Mouse (Mus musculus): Measurements from ENCODE around the gene Tanc2. TPM values are rescaled to one million over a fixed set of nuclear protein-coding genes. Genes with fewer than 3 reads are reported as not detected.

Gene Tanc2
- polyA plus RNA-seq, 1 experiment from 2014 or later = 26.0 TPM

GRCm38 (mm10) chr11:105952911-105953386 lies 363.2 kb downstream of the Tanc2 start, which contains the start of gene Cyb561:
Gene Cyb561, minus strand, starts transcription at chr11:105953336.
- Histone ChIP-seq H3K27ac (no peak within 1 kb of the TSS), H3K9me3 (replicated peaks) (no peaks in the 10 kb centered on the region), H3K4me3 (no peak within 1 kb of the TSS), H3K36me3 (no peaks in the 10 kb centered on the region), H3K9ac (no peak within 1 kb of the TSS), H3K4me1 (no peaks in the 10 kb centered on the region), H3K27me3 (no peaks in the 10 kb centered on the region), H3K4me2 (replicated peaks) (no peak within 1 kb of the TSS)
- 79% methylated on average over 12 of the region's 12 CpGs for WGBS
- ATAC-seq (ENCODE audit: low FRiP score) = no peak

DNA sequence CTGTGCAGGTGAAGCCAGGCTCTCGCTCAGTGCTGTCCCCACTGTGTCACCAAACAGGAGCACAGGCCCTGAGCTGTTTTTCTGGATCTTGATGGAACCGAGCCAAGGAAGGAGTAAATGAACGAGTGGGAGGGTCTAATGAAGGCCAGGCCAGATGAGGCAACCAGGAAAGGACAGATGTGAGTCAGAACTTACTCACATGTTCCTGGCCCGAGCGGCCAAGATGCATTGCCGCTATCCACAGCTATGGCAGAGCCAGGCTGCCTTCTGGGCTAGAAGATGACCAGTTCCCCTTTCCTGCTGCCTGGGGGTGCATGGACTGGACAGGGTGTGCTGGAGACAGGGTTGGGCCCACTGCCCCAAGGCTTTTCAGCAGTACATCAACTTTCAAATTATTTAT lies 363.6 kb downstream of the Tanc2 start:
- no peak overlapping the region for H3K4me2 ChIP-seq (replicated peaks)
- H3K4me3 ChIP-seq = no peak overlapping the region
- H3K4me1 ChIP-seq = no peaks in the 10 kb centered on the region
- H3K9ac ChIP-seq = no peak overlapping the region
- H3K36me3 ChIP-seq = no peaks in the 10 kb centered on the region
- no peak for ATAC-seq (ENCODE audit: low FRiP score)
- 84% methylated on average over 6 of the region's 6 CpGs for WGBS
- H3K27me3 ChIP-seq = no peaks in the 10 kb centered on the region
- H3K9me3 ChIP-seq (replicated peaks) = no peaks in the 10 kb centered on the region
- no peak overlapping the region for H3K27ac ChIP-seq

- Histone ChIP-seq H3K4me2 (replicated peaks) (no peak overlapping the region), H3K27me3 (no peaks in the 10 kb centered on the region), H3K4me3 (no peak overlapping the region), H3K27ac (no peak overlapping the region), H3K9me3 (replicated peaks) (no peaks in the 10 kb centered on the region), H3K36me3 (no peaks in the 10 kb centered on the region), H3K4me1 (no peaks in the 10 kb centered on the region), H3K9ac (no peak overlapping the region)
- ATAC-seq (ENCODE audit: low FRiP score) = no peak
- 92% methylated on average over 28 of the region's 28 CpGs for WGBS
These were observed 366.1 kb downstream of the Tanc2 start for GRCm38 (mm10) chr11:105955815-105956430.

DNA sequence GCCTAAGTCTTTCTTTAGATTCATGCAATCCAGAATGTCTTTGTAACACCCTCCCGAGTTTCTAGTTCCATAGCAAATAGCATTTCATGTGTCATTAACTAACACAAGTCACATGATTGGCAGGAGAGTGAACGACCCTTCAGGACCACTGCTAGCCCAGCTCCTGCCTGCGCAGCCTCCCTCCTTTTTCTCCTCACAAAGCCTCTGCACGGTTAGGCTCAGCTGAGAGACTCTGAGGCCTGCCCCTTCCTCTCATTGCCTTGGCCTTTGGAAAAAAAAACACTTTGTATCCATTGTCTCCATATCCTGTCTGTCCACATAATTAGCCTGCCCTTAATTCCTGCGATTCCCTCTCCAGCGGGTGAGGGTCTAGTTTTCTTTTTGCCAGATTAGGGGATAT lies 367.7 kb downstream of the Tanc2 start:
- no peaks in the 10 kb centered on the region for H3K27me3 ChIP-seq
- H3K4me2 ChIP-seq (replicated peaks) = no peak overlapping the region
- no peaks in the 10 kb centered on the region for H3K36me3 ChIP-seq
- H3K9ac ChIP-seq = no peak overlapping the region
- H3K27ac ChIP-seq = no peak overlapping the region
- H3K4me3 ChIP-seq = no peak overlapping the region
- no peak for ATAC-seq (ENCODE audit: low FRiP score)
- H3K4me1 ChIP-seq = no peaks in the 10 kb centered on the region
- no peaks in the 10 kb centered on the region for H3K9me3 ChIP-seq (replicated peaks)
- 41% methylated on average over 6 of the region's 6 CpGs for WGBS

GRCm38 (mm10) chr11:105958566-105958965 lies 368.8 kb downstream of the Tanc2 start:
- Histone ChIP-seq H3K36me3 (no peaks in the 10 kb centered on the region), H3K27me3 (no peaks in the 10 kb centered on the region), H3K9me3 (replicated peaks) (no peaks in the 10 kb centered on the region), H3K4me1 (no peaks in the 10 kb centered on the region), H3K9ac (no peak overlapping the region), H3K4me2 (replicated peaks) (no peak overlapping the region), H3K27ac (no peak overlapping the region), H3K4me3 (no peak overlapping the region)
- 59% methylated on average over 1 of the region's 1 CpGs for WGBS
- no peak for ATAC-seq (ENCODE audit: low FRiP score)

GRCm38 (mm10) chr11:105959355-105959754 lies 369.6 kb downstream of the Tanc2 start:
- Histone ChIP-seq H3K9me3 (replicated peaks) (no peaks in the 10 kb centered on the region), H3K4me2 (replicated peaks) (no peak overlapping the region), H3K27me3 (no peaks in the 10 kb centered on the region), H3K36me3 (no peaks in the 10 kb centered on the region), H3K4me3 (no peak overlapping the region), H3K27ac (no peak overlapping the region), H3K4me1 (no peaks in the 10 kb centered on the region), H3K9ac (no peak overlapping the region)
- ATAC-seq (ENCODE audit: low FRiP score) = no peak
- WGBS = 49% methylated on average over 17 of the region's 17 CpGs

DNA sequence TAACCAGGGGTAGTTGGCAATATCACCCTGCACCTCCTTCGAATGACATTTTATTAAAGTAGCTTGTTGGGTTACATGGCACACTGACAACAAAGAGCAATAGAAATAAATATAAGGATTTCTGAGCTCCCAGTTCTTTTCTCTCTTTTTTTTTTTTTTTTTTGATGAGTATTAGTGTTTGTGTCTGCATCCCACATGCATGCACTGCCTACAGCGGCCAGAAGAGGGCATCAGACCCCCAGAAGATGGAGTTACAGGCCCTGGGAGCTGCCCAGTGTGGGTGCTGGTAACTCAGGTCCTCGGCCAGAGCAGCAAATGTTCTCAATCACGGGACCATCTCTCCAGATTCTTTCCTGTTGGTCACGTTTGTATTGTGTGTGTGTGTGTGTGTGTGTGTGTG lies 374.9 kb downstream of the Tanc2 start:
- no peak overlapping the region for H3K4me3 ChIP-seq
- no peaks in the 10 kb centered on the region for H3K9me3 ChIP-seq (replicated peaks)
- no peak overlapping the region for H3K27ac ChIP-seq
- H3K36me3 ChIP-seq = no peaks in the 10 kb centered on the region
- no peak for ATAC-seq (ENCODE audit: low FRiP score)
- H3K9ac ChIP-seq = no peak overlapping the region
- H3K4me1 ChIP-seq = peaks cover 15% of the 10 kb centered on the region
- no peak overlapping the region for H3K4me2 ChIP-seq (replicated peaks)
- WGBS = 64% methylated on average over 5 of the region's 5 CpGs
- H3K27me3 ChIP-seq = peaks cover 39% of the 10 kb centered on the region

- Histone ChIP-seq H3K27me3 (peaks cover 50% of the 10 kb centered on the region), H3K4me1 (peaks cover 15% of the 10 kb centered on the region), H3K9me3 (replicated peaks) (no peaks in the 10 kb centered on the region), H3K27ac (no peak overlapping the region), H3K4me3 (no peak overlapping the region), H3K4me2 (replicated peaks) (no peak overlapping the region), H3K36me3 (no peaks in the 10 kb centered on the region), H3K9ac (no peak overlapping the region)
- WGBS = 73% methylated on average over 4 of the region's 4 CpGs
- no peak for ATAC-seq (ENCODE audit: low FRiP score)
These were observed 376.5 kb downstream of the Tanc2 start for GRCm38 (mm10) chr11:105966288-105966687.

- H3K4me1 ChIP-seq = peaks cover 15% of the 10 kb centered on the region
- peaks cover 50% of the 10 kb centered on the region for H3K27me3 ChIP-seq
- under 1% methylated on average over 75 of the region's 76 CpGs for WGBS
- peak within 1 kb of the TSS; percentile 99 for H3K4me2 ChIP-seq (replicated peaks)
- H3K4me3 ChIP-seq = peak within 1 kb of the TSS; percentile 57
- H3K36me3 ChIP-seq = no peaks in the 10 kb centered on the region
- H3K27ac ChIP-seq = no peak within 1 kb of the TSS
- H3K9me3 ChIP-seq (replicated peaks) = no peaks in the 10 kb centered on the region
- H3K9ac ChIP-seq = peak within 1 kb of the TSS; percentile 69
- peak; percentile 83 for ATAC-seq (ENCODE audit: low FRiP score)
These were observed 378.2 kb downstream of the Tanc2 start, which contains the start of gene Ace for GRCm38 (mm10) chr11:105967741-105968574. Gene Ace, plus strand, starts transcription at chr11:105967945.

DNA sequence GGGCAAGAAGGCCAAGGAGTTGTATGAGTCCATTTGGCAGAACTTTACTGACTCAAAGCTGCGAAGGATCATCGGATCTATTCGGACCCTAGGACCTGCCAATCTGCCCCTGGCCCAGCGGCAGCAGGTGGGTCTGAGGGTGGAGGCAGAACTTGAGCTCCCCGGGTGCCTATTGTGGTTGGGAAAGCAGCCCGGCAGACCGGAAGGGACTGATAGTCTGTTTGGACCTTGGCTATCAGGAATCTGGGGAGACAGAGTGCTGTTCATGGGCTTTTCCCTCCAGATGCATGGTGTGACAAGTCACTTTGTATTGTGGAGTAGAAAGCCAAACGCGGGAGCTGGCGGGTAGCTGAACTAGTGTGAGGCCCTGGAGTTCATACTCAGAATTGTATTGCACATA lies 379.2 kb downstream of the Tanc2 start:
- H3K4me3 ChIP-seq = no peak overlapping the region
- peak overlapping the region; percentile 99 for H3K4me2 ChIP-seq (replicated peaks)
- peaks cover 50% of the 10 kb centered on the region for H3K27me3 ChIP-seq
- H3K36me3 ChIP-seq = no peaks in the 10 kb centered on the region
- H3K9ac ChIP-seq = no peak overlapping the region
- H3K4me1 ChIP-seq = peaks cover 15% of the 10 kb centered on the region
- WGBS = 51% methylated on average over 10 of the region's 10 CpGs
- no peak overlapping the region for H3K27ac ChIP-seq
- H3K9me3 ChIP-seq (replicated peaks) = no peaks in the 10 kb centered on the region
- ATAC-seq (ENCODE audit: low FRiP score) = no peak

DNA sequence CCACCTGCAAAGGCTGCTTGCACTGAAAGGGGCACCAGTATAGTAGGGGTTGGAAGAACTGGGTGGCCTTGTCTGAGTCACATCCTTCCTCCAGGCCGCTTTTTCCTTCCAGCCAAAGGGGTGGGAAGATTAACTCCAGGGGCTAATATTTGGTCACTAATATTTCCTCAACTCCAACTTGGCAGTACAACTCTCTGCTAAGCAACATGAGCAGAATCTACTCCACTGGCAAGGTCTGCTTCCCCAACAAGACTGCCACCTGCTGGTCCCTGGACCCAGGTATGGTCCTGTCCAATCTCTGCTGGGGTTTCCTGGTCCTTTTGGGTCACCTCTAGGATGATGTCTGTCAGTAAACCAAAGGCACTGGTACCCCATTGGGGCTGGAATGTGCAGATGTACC lies 379.7 kb downstream of the Tanc2 start:
- H3K4me1 ChIP-seq = peaks cover 15% of the 10 kb centered on the region
- H3K4me2 ChIP-seq (replicated peaks) = no peak overlapping the region
- peaks cover 50% of the 10 kb centered on the region for H3K27me3 ChIP-seq
- H3K4me3 ChIP-seq = no peak overlapping the region
- no peak overlapping the region for H3K9ac ChIP-seq
- no peaks in the 10 kb centered on the region for H3K9me3 ChIP-seq (replicated peaks)
- ATAC-seq (ENCODE audit: low FRiP score) = no peak
- 56% methylated on average over 1 of the region's 1 CpGs for WGBS
- H3K27ac ChIP-seq = no peak overlapping the region
- no peaks in the 10 kb centered on the region for H3K36me3 ChIP-seq

- Histone ChIP-seq H3K9ac (no peak overlapping the region), H3K36me3 (no peaks in the 10 kb centered on the region), H3K4me3 (no peak overlapping the region), H3K27ac (no peak overlapping the region), H3K4me2 (replicated peaks) (no peak overlapping the region), H3K9me3 (replicated peaks) (no peaks in the 10 kb centered on the region), H3K4me1 (no peaks in the 10 kb centered on the region), H3K27me3 (peaks cover 15% of the 10 kb centered on the region)
- no peak for ATAC-seq (ENCODE audit: low FRiP score)
- WGBS = 96% methylated on average over 6 of the region's 6 CpGs
These were observed 384.8 kb downstream of the Tanc2 start for GRCm38 (mm10) chr11:105974593-105974992.
